Mouse (Mus musculus): Measurements from ENCODE around the gene Rps16.

Gene Rps16

GRCm38 (mm10) chr7:28350155-28350883 is at the start of gene Rps16:
Gene Rps16 (plus strand): TSS chr7:28350652.
- in situ Hi-C loops (cut with MboI; ENCODE audit: low sequenced_read_pairs) = no loop called here

GRCm38 (mm10) chr7:28301616-28302433 is 48.6 kb upstream of the Rps16 start, which contains the start of gene Dll3:
Gene Dll3 (minus strand): TSS chr7:28302238.
- in situ Hi-C loops (cut with MboI; ENCODE audit: low sequenced_read_pairs) = no loop called here

GRCm38 (mm10) chr7:28305641-28306040 is 44.8 kb upstream of the Rps16 start:
- in situ Hi-C loops (cut with MboI; ENCODE audit: low sequenced_read_pairs) = no loop called here

- in situ Hi-C loops (cut with MboI; ENCODE audit: low sequenced_read_pairs) = no loop called here
Measured at GRCm38 (mm10) chr7:28306216-28306615, 44.2 kb upstream of the Rps16 start.

GRCm38 (mm10) chr7:28309737-28310136 is 40.7 kb upstream of the Rps16 start:
- in situ Hi-C loops (cut with MboI; ENCODE audit: low sequenced_read_pairs) = no loop called here

- in situ Hi-C loops (cut with MboI; ENCODE audit: low sequenced_read_pairs) = no loop called here
Measured at GRCm38 (mm10) chr7:28311151-28311925, 39.1 kb upstream of the Rps16 start.

GRCm38 (mm10) chr7:28311926-28312543 is 38.4 kb upstream of the Rps16 start, which contains the start of gene Timm50:
Gene Timm50 (minus strand): TSS chr7:28312072.
- in situ Hi-C loops (cut with MboI; ENCODE audit: low sequenced_read_pairs) = no loop called here

- in situ Hi-C loops (cut with MboI; ENCODE audit: low sequenced_read_pairs) = no loop called here
Measured at GRCm38 (mm10) chr7:28318036-28318435, 32.4 kb upstream of the Rps16 start.

- in situ Hi-C loops (cut with MboI; ENCODE audit: low sequenced_read_pairs) = no loop called here
Measured at GRCm38 (mm10) chr7:28318714-28319113, 31.7 kb upstream of the Rps16 start.

GRCm38 (mm10) chr7:28321974-28322720 is 28.3 kb upstream of the Rps16 start:
- in situ Hi-C loops (cut with MboI; ENCODE audit: low sequenced_read_pairs) = no loop called here

GRCm38 (mm10) chr7:28325293-28325692 is 25.2 kb upstream of the Rps16 start:
- in situ Hi-C loops (cut with MboI; ENCODE audit: low sequenced_read_pairs) = no loop called here

- in situ Hi-C loops (cut with MboI; ENCODE audit: low sequenced_read_pairs) = no loop called here
Measured at GRCm38 (mm10) chr7:28326457-28326856, 24.0 kb upstream of the Rps16 start.

- in situ Hi-C loops (cut with MboI; ENCODE audit: low sequenced_read_pairs) = no loop called here
Measured at GRCm38 (mm10) chr7:28328260-28328659, 22.2 kb upstream of the Rps16 start.

GRCm38 (mm10) chr7:28334534-28334933 is 15.9 kb upstream of the Rps16 start:
- in situ Hi-C loops (cut with MboI; ENCODE audit: low sequenced_read_pairs) = no loop called here

GRCm38 (mm10) chr7:28335471-28335870 is 15.0 kb upstream of the Rps16 start:
- in situ Hi-C loops (cut with MboI; ENCODE audit: low sequenced_read_pairs) = no loop called here

- in situ Hi-C loops (cut with MboI; ENCODE audit: low sequenced_read_pairs) = no loop called here
Measured at GRCm38 (mm10) chr7:28338108-28338998, 12.1 kb upstream of the Rps16 start, which contains the start of gene Supt5. Gene Supt5 (minus strand): TSS chr7:28338746.

GRCm38 (mm10) chr7:28339213-28339917 is 11.1 kb upstream of the Rps16 start:
- in situ Hi-C loops (cut with MboI; ENCODE audit: low sequenced_read_pairs) = no loop called here

- in situ Hi-C loops (cut with MboI; ENCODE audit: low sequenced_read_pairs) = no loop called here
Measured at GRCm38 (mm10) chr7:28341381-28341780, 9.1 kb upstream of the Rps16 start.

Measured in CH12F3 (cell line).